Comparison of ENCODE assay signal across 12 mouse cellular contexts in genomic region chr2:72743651-72744050, GRCm38 (mm10).
DNase-seq lines count a peak whose midpoint lies in the region; ATAC-seq and TF ChIP-seq lines count a peak whose summit lies in the region.
"Had no signal": no experiment of that assay in that cellular context is flagged by ENCODE, and none has a peak within 500 bp of the region (broad histone marks: within the 10 kb centered on the region; RNA-seq: fewer than 3 reads in every experiment).

No protein-coding gene starts in this region.

- H3K4me1 ChIP-seq in stomach, postnatal 0 days (replicated peaks; ENCODE audit: control insufficient read depth, insufficient read depth) = no peaks in the 10 kb centered on the region
- 0 out of 2 replicates have a peak, but pooled peaks cover 3% of the 10 kb centered on the region for H3K4me1 ChIP-seq in lung, adult 2 months (ENCODE audit: control insufficient read depth, insufficient read depth, low read length)

- no peak overlapping the region for H3K4me3 ChIP-seq in gastrocnemius, adult 2 months
- no peak overlapping the region for H3K4me3 ChIP-seq in stomach, postnatal 0 days (ENCODE audit: low read depth, low read length)
- H3K4me3 ChIP-seq in lung, adult 2 months (replicated peaks; ENCODE audit: extremely low read depth, low read depth, low read length) = no peak overlapping the region
- H3K4me3 ChIP-seq: limb, embryonic 12.5 days; lung, embryonic 15.5 days had no signal

- H3K27ac ChIP-seq in gastrocnemius, adult 2 months = no peak overlapping the region
- no peak overlapping the region for H3K27ac ChIP-seq in stomach, postnatal 0 days (replicated peaks)
- H3K27ac ChIP-seq: hindbrain, embryonic 14.5 days; limb, embryonic 12.5 days; lung, embryonic 15.5 days had no signal

- peak; percentile 32 for DNase-seq in gastrocnemius, adult 2 months
- DNase-seq in gastrocnemius, postnatal 14 days = no peak
- DNase-seq in right cerebral cortex, postnatal 10 days (ENCODE audit: low spot score in 2 of 2) = peak; percentile 47 to 63
- DNase-seq in right cerebral cortex, postnatal 36 days (ENCODE audit: low spot score in 2 of 2) = no peak
- peak; percentile 88 to 89 for DNase-seq in cerebellum, postnatal 14 days
- peak; percentile 33 for DNase-seq in telencephalon, adult 2 months (ENCODE audit: low read depth, low spot score)
- no peak for DNase-seq in stomach, postnatal 0 days (ENCODE audit: low spot score)
- DNase-seq in lung, adult 2 months = no peak
- DNase-seq: thymus, postnatal 14 days had no signal

- H3K27me3 ChIP-seq in stomach, postnatal 0 days (ENCODE audit: control insufficient read depth, insufficient read depth, low read length) = no peaks in the 10 kb centered on the region
- H3K27me3 ChIP-seq: lung, embryonic 15.5 days had no signal

- TF ChIP-seq CTCF in gastrocnemius, adult 2 months (IDR thresholded peaks at IDR 0.05) = no peak
- TF ChIP-seq CTCF in stomach, postnatal 0 days (IDR thresholded peaks at IDR 0.05; ENCODE audit: low read depth) = no peak
- TF ChIP-seq CTCF in lung, adult 2 months (IDR thresholded peaks at IDR 0.05; ENCODE audit: insufficient read depth, low read length) = no peak

- H3K4me2 ChIP-seq in stomach, postnatal 0 days (replicated peaks; ENCODE audit: low read depth) = no peak overlapping the region
- H3K4me2 ChIP-seq: hindbrain, embryonic 14.5 days; limb, embryonic 12.5 days; lung, embryonic 15.5 days had no signal

- no peak overlapping the region for H3K9ac ChIP-seq in stomach, postnatal 0 days (ENCODE audit: low read length)
- H3K9ac ChIP-seq: hindbrain, embryonic 14.5 days; limb, embryonic 12.5 days; lung, embryonic 15.5 days had no signal

- intact Hi-C loops in gastrocnemius, adult 2 months (cut with DNase I) = no loop called here
- intact Hi-C loops in gastrocnemius, postnatal 14 days (cut with DNase I; ENCODE audit: low total_unique reads) = no loop called here

- TF ChIP-seq EP300 in stomach, postnatal 0 days (optimal IDR thresholded peaks at IDR 0.05) = no peak

- TF ChIP-seq POLR2A in lung, adult 2 months (IDR thresholded peaks at IDR 0.05; ENCODE audit: borderline replicate concordance, extremely low read depth, low read depth, low read length) = no peak

- no peak for ATAC-seq in stomach, postnatal 0 days (ENCODE audit: low FRiP score, low TSS enrichment)

- 66% methylated on average over 3 of the region's 3 CpGs for WGBS in stomach, postnatal 0 days
- WGBS in lung, adult 2 months = 73% methylated on average over 3 of the region's 3 CpGs

- no peaks in the 10 kb centered on the region for H3K9me3 ChIP-seq in stomach, postnatal 0 days (ENCODE audit: control insufficient read depth, low read length)
- H3K9me3 ChIP-seq: limb, embryonic 12.5 days; lung, embryonic 15.5 days had no signal

- no peaks in the 10 kb centered on the region for H3K36me3 ChIP-seq in stomach, postnatal 0 days (ENCODE audit: control insufficient read depth, insufficient read depth, low read length)
- H3K36me3 ChIP-seq: limb, embryonic 12.5 days; lung, embryonic 15.5 days had no signal

Comparison
In these comparisons a context has a peak if more than half of its experiments do, and no peak if none do; other contexts are left out.
1. DNase-seq: peak in gastrocnemius, adult 2 months (single experiment), right cerebral cortex, postnatal 10 days (2 of 2), cerebellum, postnatal 14 days (2 of 2) and telencephalon, adult 2 months (single experiment); none in gastrocnemius, postnatal 14 days (single experiment), right cerebral cortex, postnatal 36 days (0 of 2), stomach, postnatal 0 days (single experiment) and lung, adult 2 months (single experiment).